Mouse (Mus musculus): ENCODE data around the gene Dcst2.

DNA sequence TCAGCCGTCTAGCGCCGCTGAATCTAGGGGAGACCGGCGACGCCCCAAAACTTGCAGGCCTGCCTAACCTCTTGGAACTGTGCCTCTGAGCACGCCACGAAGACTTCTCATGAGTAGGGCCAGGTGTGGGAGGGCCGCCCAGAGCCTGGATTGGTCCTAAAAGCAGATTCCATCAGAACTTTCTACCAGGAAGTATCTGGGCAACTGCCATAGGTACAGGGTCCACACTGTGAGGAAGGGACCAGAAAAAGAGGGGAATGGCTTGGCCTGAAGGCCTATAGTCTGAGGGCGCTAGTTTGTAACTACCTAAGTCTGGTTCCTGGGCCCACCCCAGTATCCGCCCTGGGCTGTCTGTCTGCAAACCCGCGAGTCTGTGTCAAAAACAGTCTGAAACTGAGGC lies 30.2 kb upstream of the Dcst2 start:
- TF ChIP-seq CTCF (IDR thresholded peaks at IDR 0.05; ENCODE audit: borderline replicate concordance, insufficient read depth, low read length) (no peak), POLR2A (IDR thresholded peaks at IDR 0.05; ENCODE audit: low read depth, low read length) (no peak)
